Mouse (Mus musculus) liver, embryonic 14.5 days (tissue): ENCODE data around the gene Srgap3. TPM values are rescaled to one million over a fixed set of nuclear protein-coding genes. Genes with fewer than 3 reads are reported as not detected.
A peak's percentile ranks its signal among the peaks of the same experiment; 100 is the strongest.
"Not testable (repeated sequence)": the region's sequence is repeated elsewhere in the genome, so short reads cannot be mapped to it uniquely, and the experiment has no call there.

ENCODE experiments used
- ATAC-seq: fragments of 200-750 bp; cut with Nextera tagmentation; 2 replicates; pipeline ENCODE4 v1.8.0; 2017; ENCODE audit warnings: moderate number of reproducible peaks, mild to moderate bottlenecking, moderate library complexity; ENCODE audit not compliant: insufficient read depth
- DNase-seq, 3 experiments: peaks; one replicate each; pipeline ENCODE4 v3.0.0-alpha.2; 2012 to 2013; ENCODE audit warnings: low read depth in 3 of 3, low spot score in 3 of 3
- H3K27ac ChIP-seq: fragments of 300-500 bp; sonication (generic); 2 replicates; pipeline ENCODE4 v1.5.1; 2014; ENCODE audit warnings: moderate library complexity, mild to moderate bottlenecking, control low read depth, inconsistent platforms
- H3K27me3 ChIP-seq: fragments of 300-500 bp; sonication (generic); 2 replicates; pipeline ENCODE4 v1.6.1; 2014; ENCODE audit warnings: mild to moderate bottlenecking, low read length, moderate library complexity; ENCODE audit not compliant: control insufficient read depth, insufficient read depth
- H3K36me3 ChIP-seq: fragments of 300-500 bp; sonication (generic); replicated peaks from 2 replicates; pipeline ENCODE4 v1.6.1; 2014; ENCODE audit warnings: low read depth; ENCODE audit not compliant: control insufficient read depth, insufficient read depth
- H3K4me1 ChIP-seq, 2 experiments: fragments of 200-500 bp in 1 of 2; fragments of 300-500 bp in 1 of 2; sonication (generic) in 1 of 2; replicated peaks; 2 replicates each; pipeline ENCODE4 v1.6.1; 2012 to 2014; ENCODE audit warnings: antibody characterized with exemption in 1 of 2, inconsistent platforms in 1 of 2, low read length in 1 of 2; ENCODE audit not compliant: control insufficient read depth in 2 of 2, insufficient read depth in 2 of 2
- H3K4me2 ChIP-seq: fragments of 300-500 bp; sonication (generic); 2 replicates; pipeline ENCODE4 v1.6.1; 2014; ENCODE audit warnings: low read depth, mild to moderate bottlenecking, control low read depth, moderate library complexity
- H3K4me3 ChIP-seq, 2 experiments: fragments of 200-500 bp in 1 of 2; fragments of 300-500 bp in 1 of 2; sonication (generic) in 1 of 2; 2 replicates each; pipeline ENCODE4 v1.5.1; 2012 to 2014; ENCODE audit warnings: low read depth in 2 of 2, low read length in 2 of 2, mild to moderate bottlenecking in 2 of 2, control low read depth in 1 of 2, inconsistent platforms in 1 of 2, moderate library complexity in 1 of 2; ENCODE audit not compliant: insufficient read depth in 1 of 2
- H3K9ac ChIP-seq: fragments of 300-500 bp; sonication (generic); replicated peaks from 2 replicates; pipeline ENCODE4 v1.6.1; 2014; ENCODE audit warnings: mild to moderate bottlenecking, control low read depth, moderate library complexity
- H3K9me3 ChIP-seq: fragments of 300-500 bp; sonication (generic); 2 replicates; pipeline ENCODE4 v1.6.1; 2016; ENCODE audit warnings: low read length, mixed read lengths; ENCODE audit not compliant: control insufficient read depth
- CTCF ChIP-seq: IDR thresholded peaks from 2 replicates; pipeline ENCODE4 v1.5.1; 2016; ENCODE audit warnings: antibody characterized with exemption, low read depth, control low read depth
- EP300 ChIP-seq: IDR thresholded peaks from 2 replicates; pipeline ENCODE4 v1.6.1; 2016; ENCODE audit warnings: antibody characterized with exemption, low read depth
- WGBS: fragments of 180-500 bp; shearing (Covaris S2); extraction: QIAGEN DNeasy Blood & Tissue Kit; methylation state at CpG from one replicate; pipeline ENCODE4 v1.1.7; 2014; ENCODE audit not compliant: insufficient replicate concordance; 5-methylcytosine and 5-hydroxymethylcytosine counted together
- polyA plus RNA-seq, 2 experiments: library from polyadenylated mRNA; depleted of rRNA in 1 of 2; stranded (reverse) in 1 of 2; unstranded in 1 of 2; fragments of >200 nt; fragmentation: Nextera tagmentation in 1 of 2; extraction: Ambion mirVana in 1 of 2; gene quantifications; 2 replicates each; pipeline versions ENCODE4 v1.2.1 to v1.2.3; 2012 to 2014

Gene Srgap3
- polyA plus RNA-seq, 2 experiments, result 0.20 to 0.27 TPM

DNA sequence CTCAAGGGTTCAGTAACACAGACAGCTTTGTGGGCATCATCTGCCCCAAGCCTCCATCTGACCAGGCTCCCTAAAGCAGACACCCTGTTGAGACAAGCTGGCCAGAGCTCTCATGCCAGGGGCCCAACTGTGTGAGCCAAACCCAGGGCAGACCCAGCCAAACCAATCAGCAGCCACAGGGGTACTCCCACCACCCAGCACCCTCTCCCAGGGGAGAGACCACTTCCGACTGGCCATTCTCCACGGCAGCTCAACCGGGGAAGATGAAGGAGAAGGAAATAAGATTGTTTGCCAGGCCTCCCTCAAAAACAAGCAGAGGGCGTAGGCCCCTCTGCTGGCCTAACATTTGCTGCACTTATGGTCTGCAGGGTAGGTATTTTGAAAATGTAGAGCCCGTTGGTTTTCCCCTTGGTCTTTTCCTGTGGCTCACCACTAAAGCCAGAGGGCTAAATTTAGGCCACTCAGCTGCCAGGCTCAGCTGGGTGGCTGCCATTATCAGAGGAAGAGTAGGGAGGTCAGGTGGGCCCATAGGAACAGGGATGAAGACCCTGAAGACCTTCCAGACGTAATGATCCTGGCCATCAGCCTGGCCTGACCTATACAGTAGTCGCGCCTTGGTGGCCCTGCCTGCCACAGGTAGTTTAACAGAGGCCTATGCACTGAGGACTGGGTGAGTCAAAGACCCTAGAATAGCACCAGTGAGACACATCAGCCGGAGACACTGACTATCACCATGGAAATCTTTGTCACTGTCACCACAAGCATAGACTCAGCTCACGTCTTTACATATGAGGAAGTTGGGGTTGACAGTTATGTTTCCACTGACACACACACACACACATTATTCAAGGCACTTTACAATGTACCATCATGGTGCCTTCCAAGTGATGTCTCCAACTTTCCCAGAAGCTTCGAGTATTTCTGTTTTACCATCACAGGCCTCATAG is 85.4 kb downstream of the Srgap3 start:
- 28% methylated on average over 11 of the region's 11 CpGs for WGBS
- H3K36me3 ChIP-seq, result no peaks in the 10 kb centered on the region
- H3K27ac ChIP-seq, result no peak overlapping the region
- H3K27me3 ChIP-seq, result no peaks in the 10 kb centered on the region
- DNase-seq, result peak in 1 of 3 experiments; percentile 14
- ATAC-seq, result no peak
- H3K9me3 ChIP-seq, result no peaks in the 10 kb centered on the region
- no peak overlapping the region for H3K4me2 ChIP-seq
- H3K4me3 ChIP-seq, result no peak overlapping the region
- no peak overlapping the region for H3K9ac ChIP-seq
- no peaks in the 10 kb centered on the region; a peak in 1 of 4 replicates for H3K4me1 ChIP-seq
- TF ChIP-seq EP300 (no peak), CTCF (no peak)

DNA sequence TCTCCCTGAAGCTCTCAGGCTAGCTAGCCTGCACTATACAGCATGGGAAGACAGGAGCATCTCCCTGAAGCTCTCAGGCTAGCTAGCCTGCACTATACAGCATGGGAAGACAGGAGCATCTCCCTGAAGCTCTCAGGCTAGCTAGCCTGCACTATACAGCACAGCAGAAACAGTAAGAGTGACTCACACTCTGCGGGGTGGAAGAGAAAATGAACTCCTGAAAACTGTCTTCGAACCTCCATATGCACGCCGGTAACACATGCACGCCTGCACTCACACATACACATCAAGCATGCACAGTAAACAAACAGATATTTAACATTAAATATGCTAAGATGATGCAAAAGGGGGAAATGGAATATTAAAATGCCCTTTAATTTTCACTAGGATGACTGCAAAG is 86.8 kb downstream of the Srgap3 start:
- not testable (repeated sequence) for H3K9me3 ChIP-seq, ATAC-seq, H3K36me3 ChIP-seq, H3K4me2 ChIP-seq, H3K4me3 ChIP-seq, H3K27me3 ChIP-seq, H3K9ac ChIP-seq, H3K27ac ChIP-seq, DNase-seq, H3K4me1 ChIP-seq
- 81% methylated on average over 5 of the region's 5 CpGs for WGBS

DNA sequence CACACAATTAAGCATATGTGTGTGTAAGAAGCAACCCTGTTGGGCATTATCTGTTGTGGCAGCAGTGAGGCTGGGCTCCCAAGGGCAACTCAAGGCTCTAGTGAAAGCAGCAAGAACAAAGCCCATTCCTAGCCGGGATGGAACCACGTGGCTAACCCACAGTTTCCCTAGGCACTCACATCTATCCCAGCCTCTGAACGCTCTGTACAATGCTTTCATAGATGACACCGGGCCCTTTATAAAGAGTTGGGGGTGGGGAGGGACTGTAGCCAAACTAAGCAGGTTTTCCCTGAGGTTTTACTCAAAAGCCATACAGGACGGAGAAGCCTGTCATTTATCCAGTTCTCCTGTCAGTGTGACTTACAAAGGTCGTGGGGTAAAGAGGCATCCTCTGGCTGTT is 90.0 kb downstream of the Srgap3 start:
- WGBS, result 49% methylated on average over 6 of the region's 6 CpGs
- no peak overlapping the region for H3K27ac ChIP-seq
- no peaks in the 10 kb centered on the region for H3K9me3 ChIP-seq
- H3K27me3 ChIP-seq, result no peaks in the 10 kb centered on the region
- DNase-seq (no peak), ATAC-seq (no peak)
- H3K4me1 ChIP-seq, result no peaks in the 10 kb centered on the region
- TF ChIP-seq CTCF (no peak), EP300 (no peak)
- H3K36me3 ChIP-seq, result no peaks in the 10 kb centered on the region
- no peak overlapping the region for H3K9ac ChIP-seq
- no peak overlapping the region for H3K4me2 ChIP-seq
- H3K4me3 ChIP-seq, result no peak overlapping the region

- 70% methylated on average over 6 of the region's 6 CpGs for WGBS
- DNase-seq (no peak), ATAC-seq (no peak)
- TF ChIP-seq EP300, result no peak
- no peak for TF ChIP-seq CTCF
- Histone ChIP-seq H3K4me2 (no peak overlapping the region), H3K4me1 (no peaks in the 10 kb centered on the region), H3K4me3 (no peak overlapping the region), H3K27ac (no peak overlapping the region), H3K9me3 (no peaks in the 10 kb centered on the region), H3K36me3 (no peaks in the 10 kb centered on the region), H3K9ac (no peak overlapping the region), H3K27me3 (no peaks in the 10 kb centered on the region)
Measured at GRCm38 (mm10) chr6:112855183-112855582, 91.9 kb downstream of the Srgap3 start.

DNA sequence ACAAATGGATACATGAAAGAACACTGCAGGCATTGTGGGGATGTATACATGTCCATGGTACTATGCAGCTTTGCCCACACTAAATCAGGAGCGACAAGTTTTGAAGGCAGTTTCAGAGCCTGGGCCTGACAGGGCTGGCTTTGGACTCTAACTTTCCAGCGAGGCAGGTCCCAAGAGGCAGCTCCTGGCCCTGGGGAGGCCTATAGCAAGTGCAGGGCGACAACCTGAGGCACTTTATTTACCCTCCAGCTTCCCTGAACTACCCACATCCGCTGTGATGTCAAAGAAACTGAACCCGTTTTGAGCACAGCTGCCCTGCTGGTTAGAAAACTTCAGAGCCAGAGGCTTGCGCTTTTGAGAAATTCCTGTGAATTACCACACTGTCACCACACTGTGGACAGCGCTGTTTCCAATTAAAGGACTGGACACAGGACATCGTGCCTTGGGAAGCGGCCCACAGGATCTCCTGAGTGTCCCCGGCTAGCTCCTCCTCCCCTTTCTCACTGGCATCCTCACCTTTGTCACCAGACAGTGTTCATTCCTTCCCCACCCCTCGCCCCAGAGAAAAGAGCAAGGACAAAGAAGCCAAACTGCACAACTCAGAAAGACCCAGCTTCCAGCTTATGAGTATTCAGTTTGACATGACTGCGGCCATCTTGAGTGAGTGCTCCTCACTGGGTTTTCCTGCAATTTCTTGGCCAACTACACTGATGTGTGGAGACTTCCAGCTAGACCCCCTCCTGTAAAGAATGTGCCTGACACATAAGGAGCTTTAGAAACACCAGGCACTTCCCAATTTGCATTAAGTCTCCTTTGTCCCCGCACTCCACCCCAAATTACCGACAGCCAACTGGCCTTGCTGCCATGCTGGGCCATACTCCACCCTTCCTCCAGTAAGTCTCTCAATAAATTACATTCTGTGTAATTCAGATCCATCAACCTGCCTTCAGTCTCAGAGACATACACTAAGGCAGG is 94.5 kb downstream of the Srgap3 start:
- TF ChIP-seq CTCF (no peak), EP300 (no peak)
- Histone ChIP-seq H3K27ac (no peak overlapping the region), H3K4me3 (no peak overlapping the region), H3K4me2 (no peak overlapping the region), H3K27me3 (no peaks in the 10 kb centered on the region), H3K9me3 (no peaks in the 10 kb centered on the region), H3K36me3 (no peaks in the 10 kb centered on the region), H3K4me1 (no peaks in the 10 kb centered on the region), H3K9ac (no peak overlapping the region)
- WGBS, result 64% methylated on average over 14 of the region's 14 CpGs
- ATAC-seq (no peak), DNase-seq (no peak)
